Mouse (Mus musculus) spleen, postnatal 36 days (tissue): ENCODE results near the gene Gcg.

Source experiments
- DNase-seq, 2 experiments: peaks; one replicate each; pipeline ENCODE4 v3.0.0; 2022; ENCODE audit warnings: low spot score in 2 of 2, mixed read lengths in 1 of 2

The Gcg gene

GRCm38 (mm10) chr2:62460231-62460710, 23.2 kb downstream of the Gcg start:
- peak; percentile 81 to 83 for DNase-seq

- no peak for DNase-seq
Observed at GRCm38 (mm10) chr2:62459241-62460174, 23.9 kb downstream of the Gcg start.

- DNase-seq = peak in 1 of 2 experiments; percentile 17
Observed at GRCm38 (mm10) chr2:62458070-62458469, 25.4 kb downstream of the Gcg start.

GRCm38 (mm10) chr2:62454991-62455390, 28.5 kb downstream of the Gcg start:
- DNase-seq = no peak

- DNase-seq = no peak
Observed at GRCm38 (mm10) chr2:62454033-62454432, 29.4 kb downstream of the Gcg start.

GRCm38 (mm10) chr2:62450364-62450763, 33.1 kb downstream of the Gcg start:
- no peak for DNase-seq

GRCm38 (mm10) chr2:62449692-62450346, 33.6 kb downstream of the Gcg start:
- no peak for DNase-seq

- DNase-seq = peak; percentile 80
Observed at GRCm38 (mm10) chr2:62440802-62441544, 42.5 kb downstream of the Gcg start.

- no peak for DNase-seq
Observed at GRCm38 (mm10) chr2:62440083-62440482, 43.4 kb downstream of the Gcg start.

GRCm38 (mm10) chr2:62431245-62431795, 52.1 kb downstream of the Gcg start:
- no peak for DNase-seq

- no peak for DNase-seq
Observed at GRCm38 (mm10) chr2:62425941-62426340, 57.5 kb downstream of the Gcg start.
